Mouse (Mus musculus): ENCODE results near the gene Ablim2.
A peak's percentile ranks its signal among the peaks of the same experiment; 100 is the strongest.

Ablim2 gene

GRCm38 (mm10) chr5:35739536-35740278 is 18.0 kb upstream of the Ablim2 start, which contains the start of gene Sh3tc1:
Gene Sh3tc1, minus strand, starts transcription at chr5:35739987.
- DNase-seq (ENCODE audit: low spot score) = peak; percentile 35

GRCm38 (mm10) chr5:35740716-35741115 is 17.0 kb upstream of the Ablim2 start:
- no peak for DNase-seq (ENCODE audit: low spot score)

GRCm38 (mm10) chr5:35741225-35741820 is 16.4 kb upstream of the Ablim2 start:
- DNase-seq (ENCODE audit: low spot score) = no peak

- no peak for DNase-seq (ENCODE audit: low spot score)
Observed at GRCm38 (mm10) chr5:35743238-35743951, 14.3 kb upstream of the Ablim2 start.

- no peak for DNase-seq (ENCODE audit: low spot score)
Observed at GRCm38 (mm10) chr5:35743990-35744722, 13.5 kb upstream of the Ablim2 start.

GRCm38 (mm10) chr5:35745406-35745805 is 12.3 kb upstream of the Ablim2 start:
- no peak for DNase-seq (ENCODE audit: low spot score)

- DNase-seq (ENCODE audit: low spot score) = peak; percentile 75
Observed at GRCm38 (mm10) chr5:35746910-35747309, 10.8 kb upstream of the Ablim2 start.

GRCm38 (mm10) chr5:35749416-35749815 is 8.3 kb upstream of the Ablim2 start:
- DNase-seq (ENCODE audit: low spot score) = no peak

GRCm38 (mm10) chr5:35750026-35750425 is 7.7 kb upstream of the Ablim2 start:
- no peak for DNase-seq (ENCODE audit: low spot score)

- no peak for DNase-seq (ENCODE audit: low spot score)
Observed at GRCm38 (mm10) chr5:35751016-35751415, 6.7 kb upstream of the Ablim2 start.

- DNase-seq (ENCODE audit: low spot score) = peak; percentile 82
Observed at GRCm38 (mm10) chr5:35755131-35755733, 2.4 kb upstream of the Ablim2 start.

- DNase-seq (ENCODE audit: low spot score) = no peak
Observed at GRCm38 (mm10) chr5:35756020-35756419, 1.7 kb upstream of the Ablim2 start.

GRCm38 (mm10) chr5:35756997-35757638 is 562 bp upstream of the Ablim2 start:
- DNase-seq (ENCODE audit: low spot score) = peak; percentile 23

GRCm38 (mm10) chr5:35758081-35759053 is 687 bp downstream of the Ablim2 start:
- DNase-seq (ENCODE audit: low spot score) = no peak

- no peak for DNase-seq (ENCODE audit: low spot score)
Observed at GRCm38 (mm10) chr5:35761323-35761722, 3.6 kb downstream of the Ablim2 start.

GRCm38 (mm10) chr5:35762388-35762787 is 4.7 kb downstream of the Ablim2 start:
- no peak for DNase-seq (ENCODE audit: low spot score)

- no peak for DNase-seq (ENCODE audit: low spot score)
Observed at GRCm38 (mm10) chr5:35762850-35763249, 5.2 kb downstream of the Ablim2 start.

GRCm38 (mm10) chr5:35765909-35766308 is 8.2 kb downstream of the Ablim2 start:
- DNase-seq (ENCODE audit: low spot score) = no peak

- no peak for DNase-seq (ENCODE audit: low spot score)
Observed at GRCm38 (mm10) chr5:35768525-35768924, 10.8 kb downstream of the Ablim2 start.

- no peak for DNase-seq (ENCODE audit: low spot score)
Observed at GRCm38 (mm10) chr5:35768997-35769396, 11.3 kb downstream of the Ablim2 start.
